Mouse (Mus musculus): ENCODE results near the gene Trnau1ap.
"Not testable (repeated sequence)": the region's sequence is repeated elsewhere in the genome, so short reads cannot be mapped to it uniquely, and the experiment has no call there.

DNA sequence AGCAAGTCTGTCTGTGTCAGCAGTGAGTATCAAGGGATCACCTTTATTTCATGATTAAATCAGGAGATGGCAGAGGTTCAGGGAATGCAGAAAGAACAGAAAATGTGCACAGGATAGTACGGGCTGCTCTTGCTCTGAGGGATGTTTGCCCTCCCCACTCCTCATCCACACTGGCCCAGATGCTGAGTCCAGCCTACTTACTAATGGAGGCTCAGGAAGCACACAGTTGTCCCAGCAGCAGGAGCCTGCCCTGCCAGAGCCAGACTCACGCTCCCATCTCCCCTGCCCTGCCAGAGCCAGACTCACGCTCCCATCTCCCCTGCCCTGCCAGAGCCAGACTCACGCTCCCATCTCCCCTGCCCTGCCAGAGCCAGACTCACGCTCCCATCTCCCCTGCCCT is 40.5 kb downstream of the Trnau1ap start:
- not testable (repeated sequence) for TF ChIP-seq CTCF (conservative IDR thresholded peaks at IDR 0.05; ENCODE audit: low read length); NANOG (IDR thresholded peaks at IDR 0.05; ENCODE audit: borderline replicate concordance, low read length); POU5F1 (IDR thresholded peaks at IDR 0.05; ENCODE audit: borderline replicate concordance, low read length)

Measured in E14TG2a.4 (cell line).